Mouse (Mus musculus): ENCODE measurements around the gene Igfbp1.

Gene Igfbp1

DNA sequence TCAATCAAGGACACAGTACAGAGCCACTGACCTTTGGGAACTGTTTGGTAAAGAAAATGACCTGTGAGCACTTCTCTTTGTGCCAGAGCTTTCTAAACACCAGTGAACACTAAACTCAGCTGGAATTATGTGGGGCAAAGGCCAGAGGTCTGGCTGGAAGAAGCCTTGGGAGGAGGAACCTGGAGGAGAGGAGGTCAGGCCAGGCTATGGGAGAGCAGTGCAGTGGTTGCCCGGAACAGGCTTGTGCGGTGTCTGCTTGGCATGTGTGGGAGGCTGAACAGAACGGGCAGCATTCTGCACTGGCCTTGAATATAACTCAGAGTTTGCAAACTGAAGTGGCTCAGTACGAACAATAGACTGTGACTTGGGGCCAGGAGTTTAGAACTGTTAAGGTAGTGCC is 32.4 kb downstream of the Igfbp1 start:
- no peak for DNase-seq (ENCODE audit: low read depth, low spot score)

DNA sequence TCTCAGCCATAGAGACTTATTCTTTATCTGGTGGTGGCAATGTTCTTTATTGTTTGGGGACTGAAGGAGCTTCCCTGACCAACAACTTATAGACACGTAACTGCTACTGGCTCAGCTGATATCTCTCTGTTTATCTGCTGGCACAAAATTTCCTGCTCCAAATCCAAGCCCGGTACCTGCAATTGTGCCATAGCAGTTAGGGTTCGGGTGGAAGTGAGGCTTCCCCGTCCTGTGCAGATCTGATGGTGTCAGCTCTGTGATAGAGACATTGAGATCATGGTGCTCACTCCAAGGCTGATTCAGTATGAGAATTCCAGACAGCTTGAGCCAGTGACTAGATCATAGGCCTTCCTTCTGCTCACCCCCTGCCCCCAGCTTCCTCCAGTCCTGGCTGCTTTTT is 34.4 kb downstream of the Igfbp1 start:
- no peak for DNase-seq (ENCODE audit: low read depth, low spot score)

DNA sequence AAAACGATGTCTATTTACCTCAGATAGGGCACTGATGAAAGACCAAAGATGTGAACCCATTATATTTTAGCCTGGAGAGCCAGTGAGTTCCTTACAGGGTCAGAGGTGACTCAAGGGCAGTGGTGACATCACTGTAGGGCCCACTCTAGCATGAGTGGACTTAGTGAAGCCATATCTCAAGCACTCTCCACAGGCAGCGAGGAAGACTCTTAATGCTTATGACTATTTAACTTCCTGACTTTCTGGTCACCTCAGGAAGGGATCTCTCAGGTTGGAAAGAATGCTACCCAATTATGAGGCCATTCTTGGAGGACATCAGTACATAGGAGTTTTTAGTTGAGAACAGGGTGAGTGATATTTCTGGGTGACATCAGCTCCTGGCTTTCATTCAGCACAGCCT is 35.8 kb downstream of the Igfbp1 start:
- DNase-seq (ENCODE audit: low read depth, low spot score) = no peak

GRCm38 (mm10) chr11:7234436-7234835 is 36.9 kb downstream of the Igfbp1 start:
- no peak for DNase-seq (ENCODE audit: low read depth, low spot score)

DNA sequence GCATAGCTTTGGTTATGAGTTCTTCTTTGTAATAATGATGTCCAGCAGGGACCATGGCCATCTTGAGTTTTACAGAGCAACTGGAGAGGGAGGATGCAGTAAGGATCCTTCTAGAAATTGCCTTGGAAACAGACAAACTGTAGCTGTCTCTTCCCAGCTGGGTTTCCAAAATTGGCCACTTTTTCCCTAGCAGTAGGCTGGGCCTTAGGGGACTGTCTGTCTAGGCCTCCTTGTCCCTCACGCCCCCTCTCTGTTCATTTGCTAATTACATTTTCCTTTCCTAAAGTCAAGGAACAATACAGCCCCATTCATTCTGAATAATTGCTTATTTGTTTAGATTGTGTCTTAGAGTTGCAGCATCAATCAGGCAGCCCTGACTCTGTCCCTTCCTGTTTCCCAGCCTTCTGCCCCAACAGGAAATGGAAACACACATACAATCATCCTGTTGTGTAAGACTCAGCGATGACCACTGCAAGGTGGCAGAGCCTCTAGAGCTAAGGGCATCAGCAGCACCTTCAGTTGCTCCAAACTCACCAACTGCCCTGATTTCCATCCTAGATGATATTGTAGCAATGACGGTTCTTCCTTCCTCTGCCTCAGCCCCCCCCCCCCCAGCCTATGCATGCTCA is 37.5 kb downstream of the Igfbp1 start:
- DNase-seq (ENCODE audit: low read depth, low spot score) = no peak

DNA sequence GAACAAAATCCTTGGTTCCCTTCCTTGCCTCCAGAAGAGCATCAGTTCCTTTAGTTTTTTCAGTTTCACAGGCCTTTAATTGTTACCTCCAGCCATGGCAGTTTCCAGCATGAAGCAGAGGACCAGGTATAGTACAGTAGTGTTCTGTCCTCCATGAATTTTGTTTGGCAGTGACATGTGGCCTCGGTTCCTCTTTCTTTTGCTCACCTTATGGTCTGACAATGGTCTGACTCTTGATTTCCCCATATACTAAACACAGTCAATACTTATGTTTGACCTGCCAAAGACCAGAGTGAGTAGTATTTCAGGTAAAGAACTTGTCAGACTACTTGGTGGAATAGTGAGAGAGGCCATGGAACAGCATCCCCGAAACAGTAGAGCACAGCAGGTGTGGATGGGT is 39.2 kb downstream of the Igfbp1 start:
- no peak for DNase-seq (ENCODE audit: low read depth, low spot score)

DNA sequence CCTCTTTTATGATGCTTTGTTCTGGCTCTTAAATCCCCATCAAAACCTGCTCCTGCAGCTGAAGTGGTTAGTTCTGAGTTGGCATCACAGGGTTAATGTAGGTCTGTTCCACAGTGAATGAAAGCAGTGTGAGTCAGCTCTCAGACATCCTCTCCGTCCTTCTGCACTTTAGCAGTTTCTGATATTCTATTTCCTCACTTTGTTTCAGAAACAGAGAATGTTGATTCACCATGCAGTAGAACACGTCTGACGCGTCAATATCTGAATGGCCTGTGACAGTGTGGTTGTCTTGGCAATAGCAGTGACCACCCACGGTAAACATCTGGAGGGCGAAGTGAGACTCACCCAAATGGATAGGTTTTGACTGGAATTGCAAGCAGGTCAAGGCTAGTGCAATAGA is 40.1 kb downstream of the Igfbp1 start:
- DNase-seq (ENCODE audit: low read depth, low spot score) = no peak

GRCm38 (mm10) chr11:7238546-7238945 is 41.0 kb downstream of the Igfbp1 start:
- no peak for DNase-seq (ENCODE audit: low read depth, low spot score)

DNA sequence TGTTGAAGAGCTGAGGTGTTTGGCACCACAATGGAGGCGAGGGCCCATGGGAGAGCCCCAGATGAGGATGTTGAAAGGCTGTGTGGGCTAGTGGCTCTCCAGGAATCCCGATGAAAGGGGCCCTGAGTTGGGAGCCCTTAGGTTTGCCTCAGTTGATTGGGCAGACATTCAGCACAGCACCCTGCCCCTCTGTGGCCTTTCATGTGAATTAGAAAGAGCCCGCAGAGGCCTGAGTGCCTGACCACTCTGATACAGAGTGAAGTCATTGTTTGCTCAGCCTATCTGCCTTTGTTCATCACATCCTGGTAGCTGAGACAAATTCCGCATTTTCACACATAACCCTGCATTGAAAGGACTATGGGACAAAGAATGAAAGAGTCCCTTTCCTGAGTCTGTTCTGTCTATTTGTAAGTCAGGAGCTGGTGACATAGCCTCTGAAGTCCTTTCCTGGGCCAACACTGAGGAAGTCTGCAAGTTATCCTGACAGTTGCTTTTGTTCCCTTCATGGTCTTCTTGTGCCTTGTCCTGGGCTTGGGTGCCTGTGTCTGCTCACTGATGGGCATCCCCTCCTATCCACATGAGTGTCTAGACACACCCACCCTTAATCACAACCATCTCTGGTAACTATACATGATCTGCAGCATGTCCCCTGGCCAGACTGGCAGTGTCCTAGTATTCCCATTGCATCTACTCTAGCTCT is 41.6 kb downstream of the Igfbp1 start:
- DNase-seq (ENCODE audit: low read depth, low spot score) = no peak

DNA sequence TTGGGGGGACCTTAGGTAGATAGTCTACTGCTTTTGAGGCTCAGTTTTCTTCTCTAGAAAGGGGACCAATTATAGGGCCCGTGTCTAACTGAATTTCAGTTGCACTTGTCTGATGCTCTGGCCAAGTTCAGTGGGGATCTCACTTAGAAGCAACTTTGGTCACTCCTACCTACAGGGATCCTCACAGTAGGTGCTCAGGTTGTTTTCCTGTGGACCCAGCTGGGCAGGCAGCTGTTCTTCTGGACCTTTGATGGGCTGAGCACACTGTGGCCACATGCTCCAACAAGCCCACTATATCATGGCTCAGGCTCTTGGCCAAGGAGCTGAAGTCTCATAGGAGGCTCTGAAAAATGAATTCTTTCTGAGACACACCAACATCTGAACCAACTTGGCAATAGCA is 47.2 kb downstream of the Igfbp1 start:
- no peak for DNase-seq (ENCODE audit: low read depth, low spot score)

DNA sequence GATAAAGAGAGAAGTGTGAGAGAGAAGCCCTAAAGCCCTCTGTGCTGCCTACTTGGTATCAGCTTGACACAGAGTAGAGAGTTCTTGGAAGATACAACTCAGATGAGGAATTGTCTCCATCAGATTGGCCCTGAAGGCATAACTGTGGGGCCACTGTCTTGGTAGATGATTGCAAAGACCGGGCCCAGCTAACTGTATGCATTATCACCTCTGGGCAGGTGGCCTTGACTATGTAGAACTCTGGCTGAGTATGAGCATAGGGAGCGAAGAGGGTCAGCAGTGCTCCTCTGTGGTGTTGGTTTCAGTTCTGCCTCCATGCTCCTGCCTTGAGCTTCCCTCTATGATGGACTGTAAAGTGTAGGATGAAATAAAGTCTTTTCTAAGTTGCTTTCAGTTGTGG is 52.8 kb downstream of the Igfbp1 start:
- DNase-seq (ENCODE audit: low read depth, low spot score) = no peak

DNA sequence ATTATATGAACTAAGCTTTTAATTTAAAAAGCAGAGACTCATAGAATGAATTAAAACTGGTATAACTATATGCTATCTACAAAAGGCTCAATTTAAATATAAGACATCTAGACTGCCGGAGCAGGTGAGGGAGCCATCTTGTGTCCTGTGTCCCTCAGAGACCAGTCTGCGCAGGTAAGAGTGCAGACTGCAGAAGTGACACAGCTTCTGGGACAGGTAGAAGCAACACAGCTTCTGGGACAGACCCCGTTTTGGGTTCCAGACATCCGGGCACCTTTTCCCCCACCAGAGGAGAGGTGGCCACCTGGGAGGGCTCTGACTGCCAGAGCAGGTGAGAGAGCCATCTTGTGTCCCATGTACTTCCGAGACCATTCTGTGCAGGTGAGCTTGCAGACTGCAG is 53.3 kb downstream of the Igfbp1 start:
- DNase-seq (ENCODE audit: low read depth, low spot score) = no peak

Measured in skeletal muscle tissue, adult 2 months (tissue).